Mouse (Mus musculus) CH12.LX (cell line): ENCODE results near the gene Hsd17b13.

Experiments
- BHLHE40 ChIP-seq: IDR thresholded peaks from 2 replicates; pipeline ENCODE4 v1.6.1; 2011; ENCODE audit warnings: mild to moderate bottlenecking, low read depth, low read length, improper control_type of control experiment
- CTCF ChIP-seq, 2 experiments: IDR thresholded peaks in 1 of 2; conservative IDR thresholded peaks in 1 of 2; 2 replicates each; pipeline ENCODE4 v1.5.1; 2011 to 2012; ENCODE audit warnings: low read depth in 2 of 2, low read length in 2 of 2, improper control_type of control experiment in 1 of 2, inconsistent platforms in 1 of 2, mild to moderate bottlenecking in 1 of 2, moderate library complexity in 1 of 2
- ELF1 ChIP-seq: IDR thresholded peaks from 2 replicates; pipeline ENCODE4 v1.6.1; 2014; ENCODE audit warnings: low read depth, mild to moderate bottlenecking, inconsistent platforms, low read length, improper control_type of control experiment
- ETS1 ChIP-seq: conservative IDR thresholded peaks from 2 replicates; pipeline ENCODE4 v1.6.1; 2012; ENCODE audit warnings: low read depth, mild to moderate bottlenecking, inconsistent platforms, low read length, improper control_type of control experiment, moderate library complexity

DNA sequence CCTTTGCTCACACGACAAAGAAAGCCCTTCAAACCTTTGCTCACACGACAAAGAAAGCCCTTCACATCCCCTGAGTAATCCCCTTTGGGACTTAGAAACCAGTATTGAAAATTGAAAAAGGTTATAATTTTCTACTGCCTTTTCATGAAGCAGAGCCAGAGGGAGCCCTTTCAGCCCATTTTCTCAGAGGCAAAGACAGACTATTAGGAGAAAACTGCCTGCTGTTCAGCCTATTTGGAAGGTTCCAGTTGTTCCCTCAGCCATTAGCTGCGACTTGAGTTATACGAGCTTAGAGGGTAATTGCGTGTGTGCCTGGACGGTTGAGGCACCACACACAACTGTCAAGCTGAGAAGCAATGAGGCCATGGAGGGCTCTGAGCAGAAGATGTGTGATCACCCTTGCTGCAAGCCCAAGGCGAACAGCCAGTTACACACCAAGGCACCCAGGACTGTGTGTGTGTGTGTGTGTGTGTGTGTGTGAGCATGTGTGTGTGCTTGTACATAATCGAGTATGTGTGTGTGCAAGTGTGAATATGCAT is 59.8 kb downstream of the Hsd17b13 start:
- no peak for TF ChIP-seq ETS1
- TF ChIP-seq BHLHE40 = peak; percentile 24; the same call in 1 of the 2 replicates
- peak in 1 of 2 experiments; percentile 20; a peak in 2 of 4 replicates for TF ChIP-seq CTCF (conservative IDR thresholded peaks at IDR 0.05 in 1 of 2, IDR thresholded peaks at IDR 0.05 in 1 of 2; ENCODE audit: low read depth in 2 of 2, low read length in 2 of 2)
- TF ChIP-seq ELF1 = no peak
